Mouse (Mus musculus) heart, adult 10 weeks (tissue): ENCODE data around the gene Stmn3. TPM values are rescaled to one million over a fixed set of nuclear protein-coding genes. Genes with fewer than 3 reads are reported as not detected.

Experiments
- polyA plus RNA-seq: library from polyadenylated mRNA; stranded (reverse); fragments of 350-450 nt; fragmentation: Illumina TruSeq; extraction: RNeasy Lipid Tissue Mini Kit (QIAGEN cat#74804); gene quantifications from one replicate; pipeline ENCODE4 v1.2.3, GENCODE M21; 2014; ENCODE audit warnings: low read depth, low replicate concordance

Stmn3 gene
- 0.55 TPM for polyA plus RNA-seq

GRCm38 (mm10) chr2:181314080-181314810 is at the start of gene Stmn3:
TSS of gene Stmn3 (minus strand) at chr2:181314500.

GRCm38 (mm10) chr2:181319248-181320102 is 5.2 kb upstream of the Stmn3 start, which contains the start of gene Rtel1:
TSS of gene Rtel1 (plus strand) at chr2:181319739.

GRCm38 (mm10) chr2:181287958-181288350 is 26.3 kb downstream of the Stmn3 start, which contains the start of gene Gmeb2:
TSS of gene Gmeb2 (minus strand) at chr2:181288035.

Other genes with a start within 250 kb of the Stmn3 start
- gene Kcnq2, start 179.2 kb downstream of the Stmn3 start, polyA plus RNA-seq = 0.08 TPM
- gene Eef1a2, start 157.5 kb downstream of the Stmn3 start, polyA plus RNA-seq = 1,071 TPM
- 60.6 TPM for gene Ppdpf, start 127.3 kb downstream of the Stmn3 start, polyA plus RNA-seq
- gene Ptk6, start 111.7 kb downstream of the Stmn3 start, polyA plus RNA-seq = not detected
- gene Srms, start 101.3 kb downstream of the Stmn3 start, polyA plus RNA-seq = 0.39 TPM
- not detected for gene Fndc11, start 94.5 kb downstream of the Stmn3 start, polyA plus RNA-seq
- gene Helz2, start 72.5 kb downstream of the Stmn3 start, polyA plus RNA-seq = 11.0 TPM
- gene Gmeb2, start 26.5 kb downstream of the Stmn3 start, polyA plus RNA-seq = 9.5 TPM
- 18.6 TPM for gene Rtel1, start 5.2 kb upstream of the Stmn3 start, polyA plus RNA-seq
- gene Zgpat, start 50.4 kb upstream of the Stmn3 start, polyA plus RNA-seq = 30.1 TPM
- 76.5 TPM for gene Arfrp1, start 50.9 kb upstream of the Stmn3 start, polyA plus RNA-seq
- gene Lime1, start 65.6 kb upstream of the Stmn3 start, polyA plus RNA-seq = 17.5 TPM
- gene Zbtb46, start 144.9 kb upstream of the Stmn3 start, polyA plus RNA-seq = 9.7 TPM
- not detected for gene Abhd16b, start 178.7 kb upstream of the Stmn3 start, polyA plus RNA-seq
- gene Tpd52l2, start 182.6 kb upstream of the Stmn3 start, polyA plus RNA-seq = 96.1 TPM
- gene Dnajc5, start 206.0 kb upstream of the Stmn3 start, polyA plus RNA-seq = 41.6 TPM